ENCODE assay signal across 8 mouse cellular contexts in genomic region chr6:17693726-17694549, GRCm38 (mm10). TPM values are rescaled to one million over a fixed set of nuclear protein-coding genes. Genes with fewer than 3 reads are reported as not detected.
DNase-seq lines count a peak whose midpoint lies in the region; ATAC-seq lines count a peak whose summit lies in the region.

No protein-coding gene starts in this region.

- peak overlapping the region; percentile 94 for H3K4me3 ChIP-seq in erythroblast, embryonic 14.5 days (replicated peaks)
- peak overlapping the region; percentile 82 for H3K4me3 ChIP-seq in heart, embryonic 12.5 days
- peak overlapping the region; percentile 77 for H3K4me3 ChIP-seq in kidney, embryonic 16.5 days (ENCODE audit: low read length)
- peak overlapping the region; percentile 84 for H3K4me3 ChIP-seq in liver, embryonic 12.5 days

- peak; percentile 70 for DNase-seq in CD4-positive helper T cell, adult 2 months (ENCODE audit: low read depth, low spot score)
- peak; percentile 66 for DNase-seq in brain, adult 2 months (ENCODE audit: low read depth, low spot score)
- peak; percentile 71 for DNase-seq in naive thymus-derived CD4-positive, alpha-beta T cell, adult 2 months (ENCODE audit: low read depth)
- peak; percentile 55 for DNase-seq in splenic B cell, adult 2 months (ENCODE audit: low read depth, low spot score)

- H3K4me2 ChIP-seq in heart, embryonic 12.5 days = peak overlapping the region; percentile 75
- H3K4me2 ChIP-seq in kidney, embryonic 16.5 days (replicated peaks; ENCODE audit: low read depth, low read length) = peak overlapping the region; percentile 82
- H3K4me2 ChIP-seq in liver, embryonic 12.5 days = peak overlapping the region; percentile 89

- peaks cover 30% of the 10 kb centered on the region for H3K4me1 ChIP-seq in erythroblast, embryonic 14.5 days (ENCODE audit: control insufficient read depth)
- H3K4me1 ChIP-seq in heart, embryonic 12.5 days (replicated peaks) = peaks cover 22% of the 10 kb centered on the region
- H3K4me1 ChIP-seq in kidney, embryonic 16.5 days (ENCODE audit: insufficient read depth, low read length) = peaks cover 11% of the 10 kb centered on the region; the same call in 1 of the 2 replicates
- H3K4me1 ChIP-seq in liver, embryonic 12.5 days = peaks cover 26% of the 10 kb centered on the region

- no peaks in the 10 kb centered on the region for H3K27me3 ChIP-seq in erythroblast, embryonic 14.5 days (ENCODE audit: control insufficient read depth)
- no peaks in the 10 kb centered on the region for H3K27me3 ChIP-seq in heart, embryonic 12.5 days (replicated peaks)
- no peaks in the 10 kb centered on the region for H3K27me3 ChIP-seq in kidney, embryonic 16.5 days (ENCODE audit: insufficient read depth, low read length)
- no peaks in the 10 kb centered on the region for H3K27me3 ChIP-seq in liver, embryonic 12.5 days (replicated peaks)
- no peaks in the 10 kb centered on the region for H3K27me3 ChIP-seq in splenic B cell, adult 2 months (ENCODE audit: control insufficient read depth, insufficient read depth, low read length, poor library complexity, severe bottlenecking)

- peak overlapping the region; percentile 92 for H3K27ac ChIP-seq in heart, embryonic 12.5 days (ENCODE audit: poor library complexity, severe bottlenecking)
- peak overlapping the region; percentile 92 for H3K27ac ChIP-seq in kidney, embryonic 16.5 days (ENCODE audit: low read length)
- peak overlapping the region; percentile 84 for H3K27ac ChIP-seq in liver, embryonic 12.5 days

- H3K36me3 ChIP-seq in erythroblast, embryonic 14.5 days (ENCODE audit: control insufficient read depth) = peaks cover 12% of the 10 kb centered on the region
- H3K36me3 ChIP-seq in heart, embryonic 12.5 days = peaks cover 6% of the 10 kb centered on the region; the same call in 1 of the 2 replicates
- H3K36me3 ChIP-seq in kidney, embryonic 16.5 days (ENCODE audit: insufficient read depth, low read length) = peaks cover 4% of the 10 kb centered on the region; the same call in 1 of the 2 replicates
- peaks cover 11% of the 10 kb centered on the region; the same call in 1 of the 2 replicates for H3K36me3 ChIP-seq in liver, embryonic 12.5 days
- no peaks in the 10 kb centered on the region for H3K36me3 ChIP-seq in splenic B cell, adult 2 months (ENCODE audit: control insufficient read depth, insufficient read depth, low read length, poor library complexity, severe bottlenecking)

- under 1% methylated on average over 94 of the region's 97 CpGs for WGBS in heart, embryonic 12.5 days
- WGBS in kidney, embryonic 16.5 days = under 1% methylated on average over 82 of the region's 97 CpGs
- WGBS in liver, embryonic 12.5 days (ENCODE audit: insufficient replicate concordance) = under 1% methylated on average over 79 of the region's 97 CpGs

- peak; percentile 85 for ATAC-seq in heart, embryonic 12.5 days (ENCODE audit: insufficient number of reproducible peaks, low FRiP score)
- peak; percentile 93 for ATAC-seq in kidney, embryonic 16.5 days (ENCODE audit: low FRiP score, low TSS enrichment)
- ATAC-seq in liver, embryonic 12.5 days = peak; percentile 82

- no peaks in the 10 kb centered on the region for H3K9me3 ChIP-seq in erythroblast, embryonic 14.5 days (ENCODE audit: control insufficient read depth, low read length)
- no peaks in the 10 kb centered on the region for H3K9me3 ChIP-seq in heart, embryonic 12.5 days (replicated peaks)
- no peaks in the 10 kb centered on the region for H3K9me3 ChIP-seq in kidney, embryonic 16.5 days (ENCODE audit: low read length)
- H3K9me3 ChIP-seq in liver, embryonic 12.5 days (replicated peaks) = no peaks in the 10 kb centered on the region

- peak overlapping the region; percentile 91 for H3K9ac ChIP-seq in heart, embryonic 12.5 days
- peak overlapping the region; percentile 94 for H3K9ac ChIP-seq in kidney, embryonic 16.5 days (replicated peaks; ENCODE audit: low read length)
- peak overlapping the region; percentile 90 for H3K9ac ChIP-seq in liver, embryonic 12.5 days

RNA-seq across cellular contexts. Expression of gene St7, which starts 1.2 kb away (rescaled TPM):
- 0.41 and 0.85 TPM in 2 replicates for polyA plus RNA-seq in erythroblast, embryonic 14.5 days (2012)
- polyA plus RNA-seq in heart, embryonic 12.5 days (2016; fragmentation: Nextera tagmentation; extraction: Ambion mirVana) = 29.6 and 30.0 TPM in 2 replicates
- 19.8 and 20.6 TPM in 2 replicates for polyA plus RNA-seq in kidney, embryonic 16.5 days (2015; fragmentation: Nextera tagmentation; extraction: Ambion mirVana)
- polyA plus RNA-seq in liver, embryonic 12.5 days (2016; fragmentation: Nextera tagmentation; extraction: Ambion mirVana) = 13.8 and 14.5 TPM in 2 replicates

RNA-seq across cellular contexts. Expression of gene Capza2, which starts 57.9 kb away (rescaled TPM):
- polyA plus RNA-seq in erythroblast, embryonic 14.5 days (2012) = 0.59 and 0.60 TPM in 2 replicates
- polyA plus RNA-seq in heart, embryonic 12.5 days (2016; fragmentation: Nextera tagmentation; extraction: Ambion mirVana) = 223 and 232 TPM in 2 replicates
- 218 and 238 TPM in 2 replicates for polyA plus RNA-seq in kidney, embryonic 16.5 days (2015; fragmentation: Nextera tagmentation; extraction: Ambion mirVana)
- polyA plus RNA-seq in liver, embryonic 12.5 days (2016; fragmentation: Nextera tagmentation; extraction: Ambion mirVana) = 103 TPM in 2 replicates

Comparison
In these comparisons a context has a peak if more than half of its experiments do, and no peak if none do; other contexts are left out.
1. Peak in every context shown above with its lines: DNase-seq, ATAC-seq, H3K4me3 ChIP-seq and H3K27ac ChIP-seq.
2. RNA of gene Capza2, which starts 57.9 kb away (polyA plus RNA-seq): 218 to 238 TPM in kidney, embryonic 16.5 days, 223 to 232 TPM in heart, embryonic 12.5 days and 103 TPM in liver, embryonic 12.5 days; 0.59 to 0.60 TPM in erythroblast, embryonic 14.5 days; every median in the first group is over 10 times any median in the second.